Mouse (Mus musculus) ES-Bruce4 (cell line): ENCODE measurements around the gene Prdx3. TPM values are rescaled to one million over a fixed set of nuclear protein-coding genes. Genes with fewer than 3 reads are reported as not detected.
"Not testable (repeated sequence)": the region's sequence is repeated elsewhere in the genome, so short reads cannot be mapped to it uniquely, and the experiment has no call there.

Experiments
- H3K27ac ChIP-seq: 2 replicates; pipeline ENCODE4 v1.5.1; 2012; ENCODE audit warnings: low read length, inconsistent platforms; ENCODE audit not compliant: insufficient read depth
- H3K27me3 ChIP-seq: 2 replicates; pipeline ENCODE4 v1.6.1; 2012; ENCODE audit warnings: mild to moderate bottlenecking, low read length, inconsistent platforms; ENCODE audit not compliant: control insufficient read depth, poor library complexity, insufficient read depth, severe bottlenecking
- H3K36me3 ChIP-seq: 2 replicates; pipeline ENCODE4 v1.6.1; 2012; ENCODE audit warnings: inconsistent platforms, mild to moderate bottlenecking, low read length, moderate library complexity; ENCODE audit not compliant: control insufficient read depth, poor library complexity, insufficient read depth, severe bottlenecking
- H3K4me1 ChIP-seq: one replicate; pipeline ENCODE4 v1.8.1; 2011; ENCODE audit warnings: low read length; ENCODE audit not compliant: control insufficient read depth, insufficient read depth
- H3K4me3 ChIP-seq: 2 replicates; pipeline ENCODE4 v1.5.1; 2011; ENCODE audit warnings: low read depth, mild to moderate bottlenecking, low read length
- H3K9ac ChIP-seq: 2 replicates; pipeline ENCODE4 v1.6.1; 2012; ENCODE audit warnings: low read depth, mild to moderate bottlenecking, inconsistent platforms; ENCODE audit not compliant: poor library complexity, severe bottlenecking
- H3K9me3 ChIP-seq: replicated peaks from 2 replicates; pipeline ENCODE4 v1.6.1; 2012; ENCODE audit warnings: mild to moderate bottlenecking, low read length, inconsistent platforms; ENCODE audit not compliant: control insufficient read depth, poor library complexity, insufficient read depth, severe bottlenecking
- CTCF ChIP-seq: IDR thresholded peaks from one replicate; pipeline ENCODE4 v1.8.1; 2011; ENCODE audit warnings: low read depth, low read length
- EP300 ChIP-seq: IDR thresholded peaks from 2 replicates; pipeline ENCODE4 v1.6.1; 2011; ENCODE audit warnings: low read depth, low read length; ENCODE audit not compliant: insufficient read depth
- POLR2A ChIP-seq: IDR thresholded peaks from one replicate; pipeline ENCODE4 v1.8.1; 2011; ENCODE audit warnings: low read length; ENCODE audit not compliant: insufficient read depth
- polyA plus RNA-seq: library from polyadenylated mRNA; stranded (reverse); fragments of >200 nt; gene quantifications from 2 replicates; pipeline ENCODE4 v1.2.4, GENCODE M21; 2011; ENCODE audit warnings: low read depth; ENCODE audit not compliant: missing spikeins, insufficient read depth, insufficient read length

Prdx3 gene
- polyA plus RNA-seq, 1 experiment, result 48.4 TPM

- H3K27ac ChIP-seq, result no peak overlapping the region
- no peaks in the 10 kb centered on the region for H3K9me3 ChIP-seq
- no peak overlapping the region for H3K9ac ChIP-seq
- no peaks in the 10 kb centered on the region for H3K4me1 ChIP-seq
- no peaks in the 10 kb centered on the region for H3K27me3 ChIP-seq
- peaks cover 38% of the 10 kb centered on the region for H3K36me3 ChIP-seq
- no peak overlapping the region for H3K4me3 ChIP-seq
- TF ChIP-seq CTCF, result no peak
- TF ChIP-seq POLR2A, result no peak
- no peak for TF ChIP-seq EP300
Observed at GRCm38 (mm10) chr19:60872272-60872671, 2.1 kb downstream of the Prdx3 start.

GRCm38 (mm10) chr19:60871366-60871765, 3.0 kb downstream of the Prdx3 start:
- Histone ChIP-seq H3K27ac (no peak overlapping the region), H3K4me3 (no peak overlapping the region), H3K9ac (no peak overlapping the region), H3K36me3 (peaks cover 38% of the 10 kb centered on the region), H3K27me3 (no peaks in the 10 kb centered on the region), H3K9me3 (no peaks in the 10 kb centered on the region), H3K4me1 (no peaks in the 10 kb centered on the region)
- TF ChIP-seq CTCF (no peak), EP300 (no peak), POLR2A (no peak)

DNA sequence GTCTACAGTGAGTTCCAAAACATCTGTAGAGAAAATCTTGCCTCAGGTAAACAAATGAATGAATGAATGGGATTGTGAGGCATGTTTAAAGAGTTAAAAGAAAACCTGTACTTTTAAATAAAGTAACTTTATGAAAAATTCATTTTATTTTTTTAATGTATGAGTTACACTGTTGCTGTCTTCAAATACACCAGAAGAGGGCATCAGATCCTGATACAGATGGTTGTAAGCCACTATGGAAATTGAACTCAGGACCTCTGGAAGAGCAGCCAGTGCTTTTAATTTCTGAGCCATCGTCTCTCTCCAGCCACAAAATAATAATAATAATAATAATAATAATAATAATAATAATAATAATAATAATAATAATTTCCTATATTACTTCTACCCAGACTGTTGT, 3.9 kb downstream of the Prdx3 start:
- no peaks in the 10 kb centered on the region for H3K9me3 ChIP-seq
- peaks cover 38% of the 10 kb centered on the region for H3K36me3 ChIP-seq
- no peak overlapping the region for H3K4me3 ChIP-seq
- no peak overlapping the region for H3K27ac ChIP-seq
- TF ChIP-seq EP300 (no peak), POLR2A (no peak), CTCF (no peak)
- H3K4me1 ChIP-seq, result no peaks in the 10 kb centered on the region
- no peak overlapping the region for H3K9ac ChIP-seq
- no peaks in the 10 kb centered on the region for H3K27me3 ChIP-seq

GRCm38 (mm10) chr19:60866169-60866568, 8.2 kb downstream of the Prdx3 start:
- not testable (repeated sequence) for H3K9ac ChIP-seq, H3K4me3 ChIP-seq, H3K27ac ChIP-seq, H3K9me3 ChIP-seq, H3K27me3 ChIP-seq, H3K4me1 ChIP-seq
- peaks cover 28% of the 10 kb centered on the region for H3K36me3 ChIP-seq

DNA sequence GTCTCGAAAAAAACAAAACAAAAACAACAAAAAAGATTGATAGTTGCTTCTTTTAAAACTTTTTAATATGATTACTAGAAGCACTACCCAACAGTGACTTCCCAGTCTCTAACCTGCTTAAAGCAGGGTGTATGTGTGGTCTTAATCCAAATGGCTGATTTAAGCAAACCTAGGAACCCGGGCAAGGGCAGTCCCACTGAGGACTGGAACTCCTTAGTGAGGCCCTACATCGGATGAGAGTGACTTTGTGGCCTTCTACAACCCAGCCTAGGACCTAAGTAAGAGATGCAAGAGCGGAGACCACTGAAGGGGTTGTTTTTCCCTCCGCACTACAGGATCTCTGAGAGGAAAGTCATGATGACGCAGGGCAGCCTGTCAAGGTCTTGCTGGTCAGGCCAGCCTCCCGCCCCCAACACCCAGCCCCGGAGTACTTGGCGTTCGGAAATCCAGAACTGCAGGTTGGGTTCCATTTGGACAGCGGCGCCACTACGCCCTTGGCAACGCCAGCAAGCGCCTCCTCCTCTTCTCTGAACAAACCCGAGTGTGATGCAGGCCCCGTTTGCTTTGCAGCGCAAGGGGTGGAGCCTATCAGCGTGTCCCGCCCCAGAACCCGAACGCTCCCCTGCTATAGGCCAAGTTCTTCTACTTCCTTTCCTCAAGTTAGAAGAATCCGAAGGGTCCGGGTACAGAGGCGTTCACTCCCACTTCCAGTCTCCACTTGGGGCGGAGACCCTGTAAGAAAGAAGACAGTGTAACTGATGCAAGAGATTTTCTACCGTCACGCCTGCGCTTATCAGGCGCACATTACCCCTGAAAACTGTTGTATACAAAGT, 13.3 kb downstream of the Prdx3 start, which contains the start of gene Sfxn4:
Gene Sfxn4, minus strand, starts transcription at position 612 of the 833 bp plus-strand sequence.
- TF ChIP-seq CTCF (no peak), POLR2A (peak; percentile 81)
- no peaks in the 10 kb centered on the region for H3K4me1 ChIP-seq
- no peaks in the 10 kb centered on the region for H3K9me3 ChIP-seq
- H3K27ac ChIP-seq, result no peak within 1 kb of the TSS; the same call in 1 of the 2 replicates
- peak within 1 kb of the TSS; percentile 35; the same call in 1 of the 2 replicates for H3K9ac ChIP-seq
- H3K27me3 ChIP-seq, result no peaks in the 10 kb centered on the region
- peaks cover 5% of the 10 kb centered on the region; the same call in 1 of the 2 replicates for H3K36me3 ChIP-seq
- peak within 1 kb of the TSS; percentile 53 for H3K4me3 ChIP-seq

GRCm38 (mm10) chr19:60845731-60846130, 28.6 kb downstream of the Prdx3 start:
- no peaks in the 10 kb centered on the region for H3K4me1 ChIP-seq
- no peak overlapping the region for H3K4me3 ChIP-seq
- H3K27me3 ChIP-seq, result no peaks in the 10 kb centered on the region
- no peaks in the 10 kb centered on the region for H3K36me3 ChIP-seq
- H3K27ac ChIP-seq, result no peak overlapping the region
- TF ChIP-seq CTCF (no peak), EP300 (no peak), POLR2A (no peak)
- no peaks in the 10 kb centered on the region for H3K9me3 ChIP-seq
- no peak overlapping the region for H3K9ac ChIP-seq
